Mouse (Mus musculus) liver, adult (tissue): Measurements from ENCODE around the gene Rufy3.

Experiments
- GATA4 ChIP-seq: IDR thresholded peaks from 2 replicates; pipeline ENCODE4 v1.6.1; 2014; ENCODE audit warnings: mild to moderate bottlenecking, low read length; ENCODE audit not compliant: insufficient replicate concordance

Rufy3 gene

GRCm38 (mm10) chr5:88593421-88594172 is 28.8 kb downstream of the Rufy3 start:
- TF ChIP-seq GATA4, result no peak

GRCm38 (mm10) chr5:88594173-88594569 is 29.3 kb downstream of the Rufy3 start:
- no peak for TF ChIP-seq GATA4

DNA sequence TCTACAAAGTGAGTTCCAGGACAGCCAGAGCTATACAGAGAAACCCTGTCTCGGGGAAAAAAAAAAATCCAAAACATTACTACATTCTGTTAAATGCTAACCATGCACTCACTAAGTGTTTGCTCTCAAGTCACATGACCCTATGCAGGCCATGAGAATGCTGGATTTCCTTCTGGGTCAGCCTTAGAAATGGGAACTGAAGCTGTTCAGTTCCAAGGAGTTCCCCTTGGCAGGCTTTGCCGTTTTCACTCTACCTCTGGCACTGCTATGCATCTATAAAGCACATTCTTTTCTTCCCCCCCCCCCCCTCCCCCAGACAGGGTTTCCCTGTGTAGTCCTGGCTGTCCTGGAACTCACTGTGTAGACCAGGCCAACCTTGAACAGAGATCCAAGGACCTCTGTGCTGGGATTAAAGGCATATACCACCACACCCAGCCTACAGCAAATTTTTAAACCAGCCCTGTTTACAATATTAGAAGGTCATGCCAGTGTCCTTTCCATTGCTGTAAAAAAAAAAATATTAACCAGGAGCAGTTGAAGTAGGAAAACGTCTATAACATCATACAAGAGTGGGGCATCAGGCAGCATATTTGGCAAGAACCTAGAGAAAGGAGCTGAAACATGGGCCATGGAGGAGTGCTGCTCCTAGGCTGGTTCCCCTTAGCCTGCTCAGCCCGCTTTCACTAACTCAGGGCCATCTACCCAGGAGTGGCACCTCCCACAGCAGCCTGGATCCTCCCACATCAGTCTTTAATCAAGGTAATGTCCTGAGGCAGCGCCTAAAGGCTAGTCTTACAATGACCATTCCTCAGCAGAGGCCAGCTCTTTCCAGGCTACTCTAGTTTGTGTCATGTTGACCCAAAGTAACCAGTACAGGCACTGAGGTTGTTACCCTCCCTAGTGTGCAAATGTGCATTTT is 31.0 kb downstream of the Rufy3 start:
- TF ChIP-seq GATA4, result no peak

- TF ChIP-seq GATA4, result no peak
Measured at GRCm38 (mm10) chr5:88598961-88599360, 34.1 kb downstream of the Rufy3 start.

DNA sequence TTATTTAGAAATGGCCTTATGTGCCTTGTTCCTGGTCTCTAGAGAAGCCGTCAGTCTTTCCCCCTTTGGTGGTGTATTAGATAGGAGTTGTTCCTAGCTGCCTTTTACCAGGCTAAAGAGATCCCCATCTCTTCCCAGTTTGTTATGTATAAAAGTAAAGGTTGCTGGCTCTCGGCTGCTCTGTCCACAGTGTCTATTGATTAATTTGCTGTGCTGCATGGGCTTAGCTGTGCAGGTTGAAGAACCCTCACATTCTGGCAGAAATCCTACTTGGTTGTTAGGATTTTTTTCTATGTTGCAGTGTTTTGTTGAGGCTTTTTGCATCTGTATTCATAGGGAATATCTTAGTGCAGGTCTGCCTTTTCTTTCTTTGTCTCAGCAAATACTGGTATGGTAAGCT is 37.2 kb downstream of the Rufy3 start:
- TF ChIP-seq GATA4, result no peak

GRCm38 (mm10) chr5:88602713-88603112 is 37.9 kb downstream of the Rufy3 start:
- TF ChIP-seq GATA4, result no peak

- no peak for TF ChIP-seq GATA4
Measured at GRCm38 (mm10) chr5:88604046-88604445, 39.2 kb downstream of the Rufy3 start.

- no peak for TF ChIP-seq GATA4
Measured at GRCm38 (mm10) chr5:88604641-88605358, 40.0 kb downstream of the Rufy3 start.

DNA sequence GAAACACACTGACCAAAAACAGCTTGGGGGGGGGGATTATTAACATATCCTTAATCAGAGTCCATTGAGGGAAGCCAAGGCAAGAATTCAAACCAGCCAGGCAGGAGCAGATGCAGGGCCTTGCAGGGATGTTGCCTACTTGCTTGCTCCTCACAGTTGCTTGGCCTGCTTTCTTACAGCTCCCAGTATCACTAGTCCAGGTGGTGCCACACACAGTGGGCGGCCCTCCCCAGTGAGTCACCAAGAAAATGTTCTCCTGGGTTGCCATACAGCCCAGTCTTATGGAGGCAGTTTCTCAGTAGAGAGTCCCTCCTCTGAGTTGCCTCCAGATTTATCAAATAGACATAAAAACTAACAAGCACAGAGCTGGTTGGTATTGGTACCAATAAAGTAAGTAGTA is 49.3 kb downstream of the Rufy3 start:
- TF ChIP-seq GATA4, result no peak

DNA sequence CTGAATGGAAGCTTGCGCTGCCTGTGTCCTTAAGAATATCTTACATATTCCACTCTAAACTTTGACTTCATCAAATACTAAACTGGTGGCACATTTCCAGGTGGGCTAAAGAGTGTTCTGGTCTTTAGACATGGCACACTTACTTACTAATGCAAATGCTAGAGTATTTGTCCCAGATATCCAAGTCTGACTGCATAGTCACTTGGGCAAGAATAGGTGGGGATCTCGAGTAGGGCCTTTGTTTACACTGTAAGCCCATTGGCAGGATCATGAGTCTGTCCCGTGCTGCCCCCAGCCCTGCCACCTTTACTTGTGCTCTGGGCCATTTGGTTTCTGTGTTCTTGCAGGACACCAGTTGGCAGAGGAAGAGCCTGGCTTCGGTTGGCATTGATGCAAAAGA is 52.1 kb downstream of the Rufy3 start:
- no peak for TF ChIP-seq GATA4

- TF ChIP-seq GATA4, result no peak
Measured at GRCm38 (mm10) chr5:88627545-88627944, 62.7 kb downstream of the Rufy3 start.

GRCm38 (mm10) chr5:88629125-88629524 is 64.3 kb downstream of the Rufy3 start:
- no peak for TF ChIP-seq GATA4

DNA sequence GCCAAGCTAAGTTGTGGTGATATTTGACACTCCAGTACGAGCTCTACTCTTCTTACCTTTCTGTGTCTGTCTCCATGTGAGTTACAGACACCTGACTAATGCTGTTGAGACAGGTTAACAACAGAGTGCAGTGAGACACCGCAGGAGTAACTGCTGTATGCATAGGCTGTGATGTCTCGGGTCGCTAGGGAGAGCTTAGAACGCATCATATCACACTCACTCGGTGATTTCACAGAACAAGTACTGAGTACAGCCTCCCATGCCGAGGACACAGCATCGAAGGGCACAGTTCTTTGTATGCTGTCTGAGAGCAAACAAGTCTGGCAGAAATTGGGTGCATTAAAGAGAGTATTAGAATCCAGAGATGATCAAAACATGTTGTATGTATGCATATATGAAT is 65.1 kb downstream of the Rufy3 start:
- TF ChIP-seq GATA4, result no peak

- no peak for TF ChIP-seq GATA4
Measured at GRCm38 (mm10) chr5:88630883-88631282, 66.0 kb downstream of the Rufy3 start.

DNA sequence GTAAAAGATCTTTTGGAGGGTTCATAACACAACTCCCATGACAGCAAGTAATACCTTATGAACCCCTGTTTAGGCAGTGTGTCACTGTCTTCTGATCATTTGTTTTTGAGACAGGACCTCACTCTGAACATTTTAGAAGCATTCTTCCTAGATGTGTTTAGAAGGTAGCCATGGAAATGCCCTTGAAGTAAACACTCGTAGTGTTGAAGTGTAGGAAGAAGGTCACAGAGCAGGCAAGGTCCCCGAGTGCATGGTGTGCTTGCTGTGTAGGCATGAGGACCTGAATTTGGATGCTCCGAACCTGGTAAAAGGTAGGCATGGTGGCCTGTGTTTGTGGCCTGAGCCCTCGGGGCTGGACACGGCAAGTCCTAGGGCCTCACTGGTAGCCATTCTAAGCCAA is 66.7 kb downstream of the Rufy3 start:
- TF ChIP-seq GATA4, result no peak
